Mouse (Mus musculus) forelimb bud, embryonic 11.5 days (tissue): Measurements from ENCODE around the gene Hist1h2ac.
"Not testable (repeated sequence)": the region's sequence is repeated elsewhere in the genome, so short reads cannot be mapped to it uniquely, and the experiment has no call there.

Experiments used
- DNase-seq: peaks from one replicate; pipeline ENCODE4 v3.0.0-alpha.2; 2012; ENCODE audit warnings: low read depth, low spot score

Gene Hist1h2ac

GRCm38 (mm10) chr13:23683755-23684281 lies at the start of gene Hist1h2ac, which contains the start of gene Hist1h2bc:
Hist1h2ac (minus strand) TSS chr13:23683948.
Hist1h2bc (plus strand) TSS chr13:23684199.
- peak; percentile 97 for DNase-seq

GRCm38 (mm10) chr13:23732156-23732804 lies 48.5 kb upstream of the Hist1h2ac start:
- no peak for DNase-seq

DNA sequence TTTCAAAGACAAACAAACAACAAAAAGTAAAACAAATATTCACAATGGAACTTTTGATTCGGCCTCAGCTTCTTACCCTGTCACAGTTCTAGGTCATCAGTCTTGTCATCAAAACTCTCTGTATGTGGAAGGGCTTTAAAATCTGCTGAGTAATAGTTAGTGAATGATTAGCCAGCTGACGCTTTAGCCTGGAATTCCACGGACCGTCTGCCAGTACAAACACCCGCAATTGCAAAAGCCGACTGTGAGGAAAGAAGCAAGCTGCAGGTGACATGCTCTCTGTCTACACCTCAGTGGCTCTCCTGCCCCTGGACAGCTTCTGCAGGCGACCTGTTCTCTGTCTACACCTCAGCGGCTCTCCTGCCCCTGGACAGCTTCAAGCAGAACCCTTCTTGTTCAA lies 46.7 kb upstream of the Hist1h2ac start:
- DNase-seq, result no peak

- no peak for DNase-seq
Measured at GRCm38 (mm10) chr13:23729706-23730105, 46.0 kb upstream of the Hist1h2ac start.

DNA sequence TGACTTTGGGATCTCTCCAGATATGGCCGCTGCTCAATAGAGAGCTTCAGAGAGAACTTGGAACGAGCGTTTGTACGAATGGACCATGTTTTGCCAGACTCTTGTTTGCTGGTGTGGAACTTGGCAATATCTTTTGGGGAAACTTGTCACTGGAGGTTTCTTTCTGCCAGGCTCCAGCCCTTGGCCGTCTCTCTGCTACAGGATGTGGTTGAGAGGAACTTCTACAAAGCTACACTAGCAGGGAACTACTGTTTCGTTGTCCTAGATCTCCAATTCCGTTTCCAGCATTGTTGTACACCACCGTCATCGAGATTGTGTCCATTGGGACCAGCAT lies 45.4 kb upstream of the Hist1h2ac start:
- no peak for DNase-seq

DNA sequence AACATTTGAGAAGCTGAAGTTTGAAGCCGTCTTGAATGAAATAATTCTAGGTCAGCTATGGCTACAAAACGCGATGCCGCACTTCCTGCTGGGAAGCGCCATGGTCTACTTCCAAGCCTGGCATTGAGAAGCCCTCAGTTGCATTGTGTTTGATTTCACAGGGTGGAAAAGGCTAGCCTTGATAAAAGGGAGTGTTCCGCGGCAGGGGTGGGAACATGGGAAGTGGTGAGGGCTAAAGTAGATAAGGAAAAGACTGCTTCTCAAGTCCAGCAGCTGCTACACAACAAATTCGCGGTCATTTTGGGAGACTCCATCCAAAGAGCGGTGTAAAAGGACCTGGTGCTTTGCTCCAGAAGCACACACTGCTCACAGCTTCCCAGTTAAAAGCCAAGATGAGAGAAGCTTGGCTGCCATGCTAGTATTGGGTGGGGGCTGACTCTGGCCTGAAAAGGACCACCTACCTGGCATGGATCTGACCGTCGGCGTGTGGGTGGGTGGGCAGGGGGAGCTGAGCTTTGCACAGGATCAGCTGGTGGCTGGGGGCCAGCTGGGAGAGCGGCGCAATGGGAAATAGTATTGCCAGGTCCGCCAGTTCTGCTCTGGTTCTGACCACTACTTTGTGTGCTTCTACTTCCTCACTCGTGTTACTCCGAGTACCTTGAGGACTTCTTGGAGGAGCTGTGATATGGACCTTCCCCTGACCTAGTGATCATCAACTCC lies 44.9 kb upstream of the Hist1h2ac start:
- DNase-seq, result no peak

DNA sequence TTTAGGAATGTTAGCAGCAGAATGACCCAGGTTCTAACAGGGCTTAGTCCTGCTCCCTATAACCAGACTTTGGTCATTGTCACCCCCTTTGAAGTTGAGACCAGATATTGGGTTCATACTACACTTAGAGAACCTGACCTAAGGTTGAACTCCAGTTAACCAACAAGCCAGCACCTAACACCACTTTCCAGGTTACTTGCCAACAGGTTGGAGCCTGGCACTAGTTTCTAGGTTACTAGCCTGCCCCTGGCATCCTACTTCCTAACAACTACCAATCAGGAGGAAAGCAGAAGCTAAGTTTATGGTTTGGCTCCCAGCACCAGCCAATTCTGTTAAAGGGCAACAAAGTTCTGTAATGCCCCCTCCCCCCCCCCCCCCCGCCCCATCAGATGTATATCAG lies 41.5 kb upstream of the Hist1h2ac start:
- no peak for DNase-seq

- DNase-seq, result no peak
Measured at GRCm38 (mm10) chr13:23724239-23724638, 40.5 kb upstream of the Hist1h2ac start.

DNA sequence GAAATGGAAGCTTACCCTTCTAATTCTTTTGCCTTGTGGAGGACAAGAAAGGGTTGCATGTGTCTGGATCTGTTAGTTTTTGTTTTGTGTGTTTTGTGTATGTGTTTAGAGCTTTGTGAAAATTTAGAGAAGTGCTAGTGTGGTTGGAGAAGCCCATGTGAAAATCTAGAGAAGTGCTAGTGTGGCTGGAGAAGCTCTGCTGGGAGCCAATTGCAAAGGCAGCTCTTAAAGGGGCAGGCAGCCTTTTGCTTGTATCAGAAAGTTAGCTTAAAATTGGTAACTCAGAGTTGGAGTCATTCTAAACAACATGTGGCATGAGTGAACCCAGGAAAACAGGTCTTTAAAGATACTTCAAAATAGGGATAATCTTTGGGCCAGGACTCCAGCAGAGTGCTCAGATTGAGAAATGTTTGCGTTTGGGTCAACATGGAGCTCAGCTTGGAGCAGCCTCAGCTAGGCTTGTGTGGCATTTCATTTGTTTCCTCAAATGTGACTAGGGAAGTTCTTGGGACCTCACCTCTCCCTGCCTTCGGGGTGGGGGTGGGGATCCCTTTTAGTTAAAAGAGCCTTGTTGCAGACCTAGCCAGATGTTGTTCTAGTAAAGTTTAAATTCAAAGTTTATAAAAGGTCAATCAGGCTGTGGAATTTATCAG lies 34.0 kb upstream of the Hist1h2ac start:
- DNase-seq, result not testable (repeated sequence)

DNA sequence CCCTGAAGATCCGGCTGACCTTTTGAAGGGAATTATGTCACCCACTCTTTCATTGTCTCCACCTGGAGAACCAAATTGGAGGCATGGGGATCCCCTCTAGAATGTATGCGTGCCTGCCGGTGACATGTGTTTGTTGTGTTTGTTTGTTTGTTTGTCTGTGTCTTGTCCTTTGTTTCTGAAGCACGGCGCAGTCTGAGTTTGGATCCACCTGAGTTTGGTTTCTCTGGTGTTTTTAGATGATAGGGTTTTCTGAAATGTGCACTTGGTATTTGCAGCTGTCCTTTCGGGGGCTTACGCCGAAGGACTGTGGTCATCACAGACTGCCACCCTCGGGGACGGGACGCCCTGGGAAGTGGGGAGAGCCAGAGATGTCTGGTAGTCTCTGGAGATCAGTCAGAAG lies 33.4 kb upstream of the Hist1h2ac start:
- no peak for DNase-seq

GRCm38 (mm10) chr13:23716261-23717042 lies 32.7 kb upstream of the Hist1h2ac start:
- no peak for DNase-seq

- DNase-seq, result peak; percentile 37
Measured at GRCm38 (mm10) chr13:23710374-23711089, 26.8 kb upstream of the Hist1h2ac start, which contains the start of gene Hfe. Hfe (minus strand) TSS chr13:23710854.

DNA sequence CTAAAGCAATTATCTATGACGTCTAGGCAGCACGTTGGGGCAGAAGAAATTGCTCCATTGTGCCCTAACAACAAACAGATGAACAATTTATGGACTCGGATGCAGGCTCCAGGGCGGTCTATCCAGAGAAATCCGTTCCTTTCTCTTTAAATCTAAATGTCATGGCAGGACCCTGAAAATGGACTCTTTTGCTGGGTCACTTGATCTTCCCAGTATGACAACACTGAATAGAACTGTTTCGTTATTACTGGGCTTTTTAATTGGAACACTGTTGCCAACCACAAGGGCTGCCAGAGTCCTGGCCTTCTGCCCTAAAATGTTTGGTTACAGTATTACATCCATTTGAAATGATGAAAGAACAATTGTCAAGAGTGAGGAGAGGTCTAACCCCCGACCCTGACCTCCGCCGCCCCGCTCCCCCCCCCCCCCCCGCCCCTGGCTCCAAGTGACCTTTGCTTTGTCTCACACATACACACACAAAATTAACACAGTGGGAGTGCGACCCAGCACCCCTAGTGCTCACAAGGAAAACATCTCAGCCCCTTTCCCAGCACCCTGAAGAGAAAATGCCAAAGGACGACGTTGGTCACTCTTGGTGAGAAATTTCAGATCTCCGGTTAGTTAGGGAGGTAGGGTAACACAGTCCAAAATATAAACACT lies 26.1 kb upstream of the Hist1h2ac start:
- no peak for DNase-seq

DNA sequence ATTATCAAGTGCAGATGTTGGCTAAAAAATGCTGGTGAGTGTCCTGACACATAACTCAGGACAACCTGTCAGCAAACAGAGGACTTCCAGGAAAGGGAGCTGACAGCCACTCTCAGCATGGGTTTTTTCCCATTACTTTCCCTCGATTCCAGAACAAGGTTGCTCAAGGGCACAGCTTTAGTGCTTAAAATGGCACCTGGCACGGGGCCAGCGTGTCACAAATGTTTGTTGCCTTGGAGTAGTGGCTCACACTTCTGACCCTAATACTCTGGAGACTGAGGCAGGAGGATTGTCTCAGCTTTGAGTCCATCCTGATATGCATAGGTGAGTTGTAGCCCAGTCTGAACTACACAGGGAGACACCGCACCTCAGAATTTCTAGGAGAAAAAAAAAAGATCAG lies 24.9 kb upstream of the Hist1h2ac start:
- no peak for DNase-seq

- no peak for DNase-seq
Measured at GRCm38 (mm10) chr13:23708041-23708440, 24.3 kb upstream of the Hist1h2ac start.

GRCm38 (mm10) chr13:23706771-23707170 lies 23.0 kb upstream of the Hist1h2ac start:
- DNase-seq, result no peak

GRCm38 (mm10) chr13:23705751-23706356 lies 22.1 kb upstream of the Hist1h2ac start:
- DNase-seq, result no peak

GRCm38 (mm10) chr13:23702801-23703200 lies 19.1 kb upstream of the Hist1h2ac start:
- DNase-seq, result not testable (repeated sequence)

- no peak for DNase-seq
Measured at GRCm38 (mm10) chr13:23702220-23702619, 18.5 kb upstream of the Hist1h2ac start.
